ENCODE assay signal across 13 mouse cellular contexts in genomic region chr11:89002621-89003020, GRCm38 (mm10). TPM values are rescaled to one million over a fixed set of nuclear protein-coding genes. Genes with fewer than 3 reads are reported as not detected.
DNase-seq lines count a peak whose midpoint lies in the region; ATAC-seq and TF ChIP-seq lines count a peak whose summit lies in the region.
"Had no signal": no experiment of that assay in that cellular context is flagged by ENCODE, and none has a peak within 500 bp of the region (broad histone marks: within the 10 kb centered on the region; RNA-seq: fewer than 3 reads in every experiment).

No protein-coding gene starts in this region.

- no peak overlapping the region for H3K4me3 ChIP-seq in heart, embryonic 11.5 days (ENCODE audit: low read depth, low read length)
- peak overlapping the region; percentile 37 for H3K4me3 ChIP-seq in liver, adult 2 months (ENCODE audit: insufficient read depth, low read depth, low read length)
- peak overlapping the region; percentile 63 for H3K4me3 ChIP-seq in bone marrow macrophage, adult 2 months (ENCODE audit: insufficient read depth, low read length)
- H3K4me3 ChIP-seq in liver, embryonic 15.5 days (replicated peaks): peak overlapping the region; percentile 94
- H3K4me3 ChIP-seq in forebrain, embryonic 13.5 days: no peak overlapping the region
- H3K4me3 ChIP-seq: midbrain, embryonic 12.5 days had no signal

- no peak overlapping the region for H3K9ac ChIP-seq in heart, embryonic 11.5 days (ENCODE audit: low read depth, low read length)
- peak overlapping the region; percentile 77 for H3K9ac ChIP-seq in liver, adult 2 months (ENCODE audit: low read depth, low read length)
- H3K9ac ChIP-seq in liver, embryonic 15.5 days: no peak overlapping the region
- H3K9ac ChIP-seq in forebrain, embryonic 13.5 days: no peak overlapping the region
- H3K9ac ChIP-seq: midbrain, embryonic 12.5 days had no signal

- ATAC-seq in heart, embryonic 11.5 days (replicated peaks; ENCODE audit: insufficient number of reproducible peaks, low FRiP score, low TSS enrichment): no peak
- ATAC-seq in liver, embryonic 15.5 days (ENCODE audit: insufficient read depth): no peak
- no peak for ATAC-seq in forebrain, embryonic 13.5 days

- no peak for TF ChIP-seq CTCF in liver, adult 2 months (IDR thresholded peaks at IDR 0.05; ENCODE audit: low read depth, low read length)
- TF ChIP-seq CTCF in bone marrow macrophage, adult 2 months (IDR thresholded peaks at IDR 0.05; ENCODE audit: low read depth, low read length): no peak

- 79% methylated on average over 5 of the region's 5 CpGs for WGBS in heart, embryonic 11.5 days (ENCODE audit: insufficient replicate concordance)
- under 1% methylated on average over 5 of the region's 5 CpGs for WGBS in liver, adult 2 months
- WGBS in liver, embryonic 15.5 days (ENCODE audit: insufficient replicate concordance): 76% methylated on average over 5 of the region's 5 CpGs
- 82% methylated on average over 5 of the region's 5 CpGs for WGBS in forebrain, embryonic 13.5 days

- peak overlapping the region; percentile 25 for H3K4me2 ChIP-seq in heart, embryonic 11.5 days
- peak overlapping the region; percentile 89 for H3K4me2 ChIP-seq in liver, embryonic 15.5 days
- H3K4me2 ChIP-seq in forebrain, embryonic 13.5 days: no peak overlapping the region
- H3K4me2 ChIP-seq: midbrain, embryonic 12.5 days had no signal

- DNase-seq in heart, postnatal 36 days: no peak
- DNase-seq in liver, adult 2 months (ENCODE audit: extremely low read depth, low read depth, low spot score): peak; percentile 69
- DNase-seq in liver: no peak
- no peak for DNase-seq in T-cell, adult 2 months (ENCODE audit: low spot score)
- DNase-seq: cerebellum, adult 2 months; right cerebral cortex, postnatal 25 days had no signal

- no peak for TF ChIP-seq POLR2A in liver, adult 2 months (IDR thresholded peaks at IDR 0.05; ENCODE audit: extremely low read depth, insufficient read depth, low read length)
- no peak for TF ChIP-seq POLR2A in bone marrow macrophage, adult 2 months (IDR thresholded peaks at IDR 0.05; ENCODE audit: borderline replicate concordance, low read depth, low read length)

- H3K27me3 ChIP-seq in heart, embryonic 11.5 days (ENCODE audit: control insufficient read depth, insufficient read depth, low read length): no peaks in the 10 kb centered on the region
- H3K27me3 ChIP-seq in liver, adult 2 months (ENCODE audit: control insufficient read depth, insufficient read depth, low read length): no peaks in the 10 kb centered on the region
- no peaks in the 10 kb centered on the region for H3K27me3 ChIP-seq in liver, embryonic 15.5 days
- peaks cover 21% of the 10 kb centered on the region for H3K27me3 ChIP-seq in forebrain, embryonic 13.5 days

- H3K9me3 ChIP-seq in heart, embryonic 11.5 days (replicated peaks; ENCODE audit: control insufficient read depth, low read length): no peaks in the 10 kb centered on the region
- no peaks in the 10 kb centered on the region for H3K9me3 ChIP-seq in liver, embryonic 15.5 days (replicated peaks)
- no peaks in the 10 kb centered on the region for H3K9me3 ChIP-seq in forebrain, embryonic 13.5 days (replicated peaks)
- H3K9me3 ChIP-seq: midbrain, embryonic 12.5 days had no signal

- H3K79me2 ChIP-seq in liver, adult 2 months (ENCODE audit: control insufficient read depth, insufficient read depth, low read length): peaks cover 34% of the 10 kb centered on the region

- intact Hi-C loops in heart, postnatal 36 days (cut with DNase I): no loop called here

- H3K36me3 ChIP-seq in heart, embryonic 11.5 days (ENCODE audit: control insufficient read depth, insufficient read depth, low read length): no peaks in the 10 kb centered on the region
- peaks cover 18% of the 10 kb centered on the region for H3K36me3 ChIP-seq in liver, adult 2 months (ENCODE audit: control insufficient read depth, insufficient read depth, low read length)
- peaks cover 42% of the 10 kb centered on the region for H3K36me3 ChIP-seq in liver, embryonic 15.5 days (replicated peaks)
- no peaks in the 10 kb centered on the region for H3K36me3 ChIP-seq in forebrain, embryonic 13.5 days (ENCODE audit: poor library complexity, severe bottlenecking)
- H3K36me3 ChIP-seq: midbrain, embryonic 12.5 days had no signal

- H3K27ac ChIP-seq in heart, embryonic 11.5 days (ENCODE audit: low read depth, low read length): no peak overlapping the region
- peak overlapping the region; percentile 91 for H3K27ac ChIP-seq in liver, adult 2 months (replicated peaks; ENCODE audit: insufficient read depth, low read depth, low read length)
- peak overlapping the region; percentile 12; the same call in 1 of the 2 replicates for H3K27ac ChIP-seq in bone marrow macrophage, adult 2 months (ENCODE audit: insufficient read depth, low read depth, low read length)
- peak overlapping the region; percentile 67 for H3K27ac ChIP-seq in liver, embryonic 15.5 days (replicated peaks)
- no peak overlapping the region for H3K27ac ChIP-seq in forebrain, embryonic 13.5 days
- H3K27ac ChIP-seq: midbrain, embryonic 12.5 days had no signal

- H3K4me1 ChIP-seq in heart, embryonic 11.5 days (ENCODE audit: control insufficient read depth, insufficient read depth, low read length): peaks cover 15% of the 10 kb centered on the region
- H3K4me1 ChIP-seq in liver, adult 2 months (ENCODE audit: control insufficient read depth, insufficient read depth, low read length): peaks cover 32% of the 10 kb centered on the region
- peaks cover 34% of the 10 kb centered on the region for H3K4me1 ChIP-seq in bone marrow macrophage, adult 2 months (ENCODE audit: control insufficient read depth, insufficient read depth, low read length)
- peaks cover 68% of the 10 kb centered on the region for H3K4me1 ChIP-seq in liver, embryonic 15.5 days (replicated peaks)
- H3K4me1 ChIP-seq in forebrain, embryonic 13.5 days: peaks cover 11% of the 10 kb centered on the region; the same call in 1 of the 2 replicates

RNA-seq across cellular contexts. Expression of gene Trim25, which starts 3.4 kb away (rescaled TPM):
- 9.4 and 14.9 TPM in 2 replicates for polyA plus RNA-seq in heart, embryonic 11.5 days (2014; fragmentation: Nextera tagmentation; extraction: Ambion mirVana)
- total RNA-seq in heart, postnatal 36 days (2021): 10 to 100 TPM; 23.1 to 27.3 TPM
- total RNA-seq in liver, adult 2 months (2014; rRNA removed): 16.2 and 24.1 TPM in 2 replicates
- polyA plus RNA-seq in liver, adult 2 months (2012; rRNA removed): 29.3 and 32.1 TPM in 2 replicates
- polyA plus RNA-seq in bone marrow macrophage, adult 2 months (2012; ENCODE audit: insufficient read depth, insufficient read length, missing spikeins): 85.2 and 95.7 TPM in 2 replicates
- 19.6 and 20.4 TPM in 2 replicates for polyA plus RNA-seq in liver, embryonic 15.5 days (2015; fragmentation: Nextera tagmentation; extraction: Ambion mirVana)
- polyA plus RNA-seq in forebrain, embryonic 13.5 days (2015; fragmentation: Nextera tagmentation; extraction: Ambion mirVana): 2.4 and 3.0 TPM in 2 replicates

RNA-seq across cellular contexts. Expression of gene Coil, which starts 32.6 kb away (rescaled TPM):
- polyA plus RNA-seq in heart, embryonic 11.5 days (2014; fragmentation: Nextera tagmentation; extraction: Ambion mirVana): 8.5 and 9.0 TPM in 2 replicates
- 1 to 10 TPM; 4.9 TPM for total RNA-seq in heart, postnatal 36 days (2021)
- total RNA-seq in liver, adult 2 months (2014; rRNA removed): 2.6 and 2.7 TPM in 2 replicates
- polyA plus RNA-seq in liver, adult 2 months (2012; rRNA removed): 1.6 and 2.7 TPM in 2 replicates
- 6.0 and 7.2 TPM in 2 replicates for polyA plus RNA-seq in bone marrow macrophage, adult 2 months (2012; ENCODE audit: insufficient read depth, insufficient read length, missing spikeins)
- polyA plus RNA-seq in liver, embryonic 15.5 days (2015; fragmentation: Nextera tagmentation; extraction: Ambion mirVana): 3.4 and 4.0 TPM in 2 replicates
- polyA plus RNA-seq in forebrain, embryonic 13.5 days (2015; fragmentation: Nextera tagmentation; extraction: Ambion mirVana): 21.1 and 25.2 TPM in 2 replicates

RNA-seq across cellular contexts. Expression of gene Elobl, which starts 35.9 kb away (rescaled TPM):
- not detected in 2 replicates for polyA plus RNA-seq in heart, embryonic 11.5 days (2014; fragmentation: Nextera tagmentation; extraction: Ambion mirVana)
- total RNA-seq in heart, postnatal 36 days (2021): not detected
- not detected in 2 replicates for total RNA-seq in liver, adult 2 months (2014; rRNA removed)
- 1.2 TPM in 1 of 2 replicates, not detected in the other for polyA plus RNA-seq in liver, adult 2 months (2012; rRNA removed)
- not detected in 2 replicates for polyA plus RNA-seq in bone marrow macrophage, adult 2 months (2012; ENCODE audit: insufficient read depth, insufficient read length, missing spikeins)
- polyA plus RNA-seq in liver, embryonic 15.5 days (2015; fragmentation: Nextera tagmentation; extraction: Ambion mirVana): not detected in 2 replicates
- not detected in 2 replicates for polyA plus RNA-seq in forebrain, embryonic 13.5 days (2015; fragmentation: Nextera tagmentation; extraction: Ambion mirVana)
- total RNA-seq: heart, adult 18-20 months; layer of hippocampus, postnatal 25 days had no signal
- polyA plus RNA-seq: cerebellum, adult 2 months; midbrain, embryonic 12.5 days had no signal

RNA-seq across cellular contexts. Expression of gene Scpep1, which starts 47.4 kb away (rescaled TPM):
- 51.2 and 58.0 TPM in 2 replicates for polyA plus RNA-seq in heart, embryonic 11.5 days (2014; fragmentation: Nextera tagmentation; extraction: Ambion mirVana)
- total RNA-seq in heart, postnatal 36 days (2021): 10 to 100 TPM; 19.2 to 21.7 TPM
- total RNA-seq in liver, adult 2 months (2014; rRNA removed): 27.9 and 32.8 TPM in 2 replicates
- polyA plus RNA-seq in liver, adult 2 months (2012; rRNA removed): 22.5 and 27.6 TPM in 2 replicates
- 259 and 279 TPM in 2 replicates for polyA plus RNA-seq in bone marrow macrophage, adult 2 months (2012; ENCODE audit: insufficient read depth, insufficient read length, missing spikeins)
- 47.8 and 50.1 TPM in 2 replicates for polyA plus RNA-seq in liver, embryonic 15.5 days (2015; fragmentation: Nextera tagmentation; extraction: Ambion mirVana)
- 35.9 and 36.5 TPM in 2 replicates for polyA plus RNA-seq in forebrain, embryonic 13.5 days (2015; fragmentation: Nextera tagmentation; extraction: Ambion mirVana)

Comparison
In these comparisons a context has a peak if more than half of its experiments do, and no peak if none do; other contexts are left out.
1. H3K27ac ChIP-seq: peak in liver, adult 2 months (single experiment), bone marrow macrophage, adult 2 months (single experiment) and liver, embryonic 15.5 days (single experiment); none in heart, embryonic 11.5 days (single experiment) and forebrain, embryonic 13.5 days (single experiment).
2. H3K4me3 ChIP-seq: peak in liver, adult 2 months (single experiment), bone marrow macrophage, adult 2 months (single experiment) and liver, embryonic 15.5 days (single experiment); none in heart, embryonic 11.5 days (single experiment) and forebrain, embryonic 13.5 days (single experiment).